Mouse (Mus musculus): ENCODE data around the gene Tubb4b.

GRCm38 (mm10) chr2:25223681-25224491 lies 616 bp downstream of the Tubb4b start:
- TF ChIP-seq POLR2A (IDR thresholded peaks at IDR 0.05; ENCODE audit: insufficient read depth, low read depth, low read length) (no peak), CTCF (IDR thresholded peaks at IDR 0.05; ENCODE audit: insufficient read depth, low read depth, low read length) (no peak)

All from olfactory bulb, adult 2 months (tissue).